Mouse (Mus musculus) G1E-ER4 (cell line): Measurements from ENCODE around the gene Elovl6. TPM values are rescaled to one million over a fixed set of nuclear protein-coding genes. Genes with fewer than 3 reads are reported as not detected.

Experiments used
- GATA1 ChIP-seq: IDR thresholded peaks from one replicate; pipeline ENCODE4 v1.8.0; 2012; ENCODE audit warnings: low read length, inconsistent platforms
- polyA plus RNA-seq: library from polyadenylated mRNA; stranded (reverse); fragments of >175 nt; gene quantifications from 2 replicates; pipeline ENCODE4 v1.2.3, GENCODE M21; 2012

Elovl6 gene
- polyA plus RNA-seq, 1 experiment, result 5.2 TPM

DNA sequence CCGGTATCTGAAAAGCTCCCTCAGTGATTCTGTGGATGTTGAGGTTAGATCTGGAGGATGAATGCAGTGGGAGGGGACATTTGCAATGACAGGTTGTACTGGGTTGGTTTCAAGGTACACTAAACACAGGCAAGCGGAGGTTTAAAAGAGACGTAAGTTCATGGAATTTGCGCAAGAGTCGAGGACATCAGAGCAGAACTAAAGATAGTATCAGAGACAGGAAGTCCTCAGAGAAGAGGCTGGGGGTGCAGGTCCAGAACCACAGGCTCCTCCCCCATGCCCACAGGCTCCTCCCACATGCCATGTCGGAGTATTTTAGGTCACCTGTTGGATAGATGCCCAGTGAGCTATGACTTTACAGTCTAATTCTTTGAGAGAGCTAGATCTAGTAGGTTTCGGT is 126.6 kb downstream of the Elovl6 start:
- no peak for TF ChIP-seq GATA1

DNA sequence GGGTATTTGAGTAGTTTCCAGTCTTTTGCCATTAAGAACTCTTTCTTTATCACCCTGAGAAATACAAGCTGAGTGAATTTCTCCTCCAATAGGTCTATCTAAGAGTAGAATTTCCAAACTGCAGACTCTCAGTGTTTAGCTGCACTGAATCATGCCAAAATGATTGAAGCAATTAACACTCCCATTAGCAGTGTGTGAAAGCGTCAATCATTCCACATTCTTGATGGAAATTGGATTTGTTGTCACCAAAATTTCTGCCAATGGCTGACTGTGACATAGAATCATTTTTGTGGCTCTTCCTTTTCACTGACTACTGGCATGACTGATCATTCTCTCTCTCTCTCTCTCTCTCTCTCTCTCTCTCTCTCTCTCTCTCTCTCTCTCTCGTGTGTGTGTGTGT is 131.8 kb downstream of the Elovl6 start:
- TF ChIP-seq GATA1, result no peak

DNA sequence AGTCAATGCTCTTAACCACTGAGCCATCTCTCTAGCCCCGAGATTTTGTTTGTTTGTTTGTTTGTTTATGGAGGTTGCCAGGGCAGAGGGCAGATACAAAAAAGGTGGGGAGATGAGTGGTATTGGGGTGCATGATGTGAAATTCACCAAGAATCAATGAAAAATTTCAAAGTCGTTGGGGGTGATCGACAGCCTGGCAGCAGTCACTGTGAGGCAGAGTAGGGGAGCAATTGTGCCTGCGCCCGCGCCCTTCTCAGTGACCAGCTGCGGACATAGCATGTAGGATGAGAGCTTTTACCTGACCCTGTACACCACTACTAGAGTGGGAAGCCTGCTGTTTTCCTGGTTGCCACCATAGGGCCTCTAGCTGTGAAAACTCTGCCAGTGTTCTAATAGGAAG is 143.8 kb downstream of the Elovl6 start:
- no peak for TF ChIP-seq GATA1

DNA sequence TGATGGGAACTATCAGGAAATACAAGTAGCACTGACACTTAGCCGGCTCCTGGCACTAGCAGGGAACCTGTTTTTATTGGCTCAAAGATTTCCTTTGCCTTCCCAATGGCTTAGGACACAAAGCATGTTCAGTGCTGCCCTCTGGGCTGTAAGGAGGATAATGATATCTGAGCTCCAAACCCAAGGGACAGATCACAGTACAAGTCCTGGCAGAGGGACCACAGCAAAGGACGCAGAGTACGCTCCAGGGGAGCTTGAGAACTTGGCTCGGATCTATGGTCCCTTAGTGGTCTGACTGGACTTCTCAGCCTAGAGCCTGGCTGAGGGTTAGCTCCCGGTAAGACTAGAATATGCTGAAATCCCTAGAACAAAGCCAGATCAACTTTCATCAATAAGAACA is 148.1 kb downstream of the Elovl6 start:
- TF ChIP-seq GATA1, result no peak

DNA sequence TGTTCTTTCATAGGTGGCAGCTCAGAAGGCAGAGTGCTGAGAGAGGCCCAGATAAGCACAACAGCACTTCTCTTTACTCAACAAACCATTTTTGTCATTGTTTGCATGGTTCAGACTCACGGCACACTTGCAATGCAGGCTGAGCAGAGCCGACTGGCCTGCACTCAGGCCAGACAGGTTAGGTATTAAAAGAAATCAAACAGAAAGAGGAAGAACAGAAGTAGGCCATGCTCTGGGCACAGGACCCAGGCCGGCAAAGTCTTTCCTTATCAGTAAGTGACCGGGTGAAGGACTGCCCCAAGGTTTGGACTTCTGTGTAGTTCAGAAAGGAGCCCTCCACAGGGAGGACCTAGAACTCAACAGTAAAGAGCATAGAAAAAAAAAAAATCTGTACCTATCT is 149.7 kb downstream of the Elovl6 start:
- no peak for TF ChIP-seq GATA1

DNA sequence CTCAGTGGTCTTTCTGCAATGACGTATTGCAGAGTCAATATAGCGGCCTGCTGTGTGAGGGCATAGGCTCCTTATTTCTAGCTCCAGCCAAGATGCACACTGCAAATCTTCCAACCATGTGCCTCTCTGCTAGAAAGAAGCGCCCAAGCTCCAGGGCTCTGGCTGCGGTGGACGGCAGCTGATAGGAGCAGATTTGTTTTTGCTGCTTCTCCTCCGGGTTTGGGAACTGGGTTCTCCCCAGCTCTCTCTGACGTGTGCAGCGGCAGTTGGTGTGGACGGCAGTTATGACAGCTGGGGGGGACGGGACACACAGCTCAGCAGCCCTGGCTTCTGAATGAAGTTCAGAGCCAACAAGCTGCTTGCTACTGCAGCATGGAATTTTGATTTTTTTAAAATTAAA is 150.2 kb downstream of the Elovl6 start:
- TF ChIP-seq GATA1, result no peak

DNA sequence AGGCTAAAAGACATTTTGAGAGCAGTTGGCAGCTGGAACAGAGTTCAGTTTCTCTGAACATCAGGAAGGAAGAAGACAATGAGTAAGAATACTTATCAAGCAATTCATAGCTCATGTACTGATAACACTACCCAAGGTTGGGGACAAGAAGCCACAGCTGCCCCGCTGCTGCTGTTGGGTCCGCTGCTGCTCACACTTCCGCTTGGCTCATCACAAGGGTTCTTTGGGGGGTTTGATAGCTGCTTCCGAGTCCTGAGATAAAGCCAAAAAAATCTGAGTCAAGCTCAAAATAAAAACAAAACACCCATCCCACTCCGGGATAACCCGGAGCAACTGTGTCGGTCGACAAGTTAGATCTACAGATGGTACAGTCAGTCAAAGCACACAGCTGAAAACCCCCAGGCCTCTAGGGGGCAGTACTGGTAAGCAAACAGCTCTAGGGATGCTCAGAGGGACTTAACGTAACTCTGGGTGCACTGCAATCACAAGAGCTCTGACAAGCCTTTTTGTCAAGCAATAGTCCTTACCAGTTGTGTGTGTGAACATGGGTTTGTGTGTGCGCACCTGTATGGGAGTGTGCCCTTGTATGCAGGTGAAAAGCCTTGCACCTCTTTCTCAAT is 151.0 kb downstream of the Elovl6 start:
- TF ChIP-seq GATA1, result no peak

DNA sequence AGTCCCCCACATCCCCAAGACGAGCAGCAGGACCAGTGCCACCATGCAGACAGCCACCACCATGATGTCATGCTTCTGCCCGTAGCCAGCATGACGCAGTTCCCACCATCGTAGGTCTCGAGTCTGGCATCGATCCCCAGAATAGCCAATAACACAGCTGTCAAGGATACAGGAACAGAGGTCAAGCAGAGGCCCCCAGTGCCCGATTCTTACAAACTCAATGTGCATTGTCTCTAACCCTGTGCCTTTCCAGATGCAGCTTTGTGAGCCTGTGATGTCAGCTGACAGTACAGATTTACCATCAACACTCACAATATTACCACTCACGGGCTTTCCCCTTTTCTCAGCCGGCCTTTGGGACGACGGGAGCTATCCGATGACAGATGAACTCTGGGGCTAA is 154.0 kb downstream of the Elovl6 start:
- TF ChIP-seq GATA1, result no peak

DNA sequence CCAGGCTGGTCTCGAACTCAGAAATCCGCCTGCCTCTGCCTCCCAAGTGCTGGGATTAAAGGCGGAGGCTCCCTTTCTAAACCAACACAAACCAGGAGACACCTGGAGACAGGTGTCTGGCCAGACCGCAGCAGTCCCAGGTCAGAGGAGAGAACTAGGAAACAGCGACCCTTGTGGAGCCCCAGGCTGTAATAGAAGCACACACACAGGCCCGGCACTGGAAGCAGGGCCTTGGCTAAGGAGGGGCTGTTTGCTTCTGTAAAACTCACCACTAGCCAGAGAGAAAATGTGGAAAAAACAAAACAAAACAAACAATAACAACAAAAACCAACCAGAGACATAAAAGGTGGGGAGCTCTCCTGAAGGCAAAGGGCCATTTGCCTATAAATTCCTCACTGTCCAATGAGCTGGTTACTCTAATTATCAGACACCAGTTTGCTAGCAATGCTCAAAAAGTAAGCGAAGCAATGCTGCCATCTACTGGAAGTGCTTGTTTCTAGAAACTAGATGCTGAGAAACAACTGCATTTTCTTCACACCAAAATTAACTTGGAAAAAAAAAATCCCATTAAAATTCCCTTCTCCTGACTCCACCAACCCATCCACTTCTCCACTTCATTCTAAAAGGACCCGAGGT is 154.7 kb downstream of the Elovl6 start:
- TF ChIP-seq GATA1, result no peak

DNA sequence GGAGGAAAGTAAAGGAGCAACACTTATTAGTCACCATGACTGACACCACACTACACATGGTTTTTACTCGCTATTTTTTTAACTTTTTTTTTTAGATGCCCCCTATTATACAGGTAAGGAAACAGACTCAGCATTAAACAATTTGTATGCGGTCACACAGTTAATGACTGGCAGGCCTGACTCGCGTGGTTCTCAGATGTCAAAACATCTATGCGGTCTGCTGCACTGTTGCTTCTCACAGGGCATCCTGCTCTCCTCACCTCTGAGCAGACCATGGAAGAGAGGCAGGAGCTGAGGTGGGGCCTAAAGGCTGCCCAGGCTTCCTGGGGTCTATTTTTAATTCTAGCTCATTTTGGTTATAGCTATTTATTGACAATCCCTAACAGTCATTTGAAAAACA is 155.3 kb downstream of the Elovl6 start:
- TF ChIP-seq GATA1, result no peak

Other genes starting within 250 kb of the Elovl6 start
- gene Enpep, start 199.6 kb upstream of the Elovl6 start, polyA plus RNA-seq, result not detected in 2 replicates
- 0.98 and 1.5 TPM in 2 replicates for gene Egf, start 223.0 kb downstream of the Elovl6 start, polyA plus RNA-seq